Mouse (Mus musculus) lung, postnatal 14 days (tissue): Measurements from ENCODE around the gene Rfxank.

Source experiments
- DNase-seq: peaks from one replicate; pipeline ENCODE4 v3.0.0; 2021

Rfxank gene

GRCm38 (mm10) chr8:70147678-70148607 lies 9.0 kb upstream of the Rfxank start:
- no peak for DNase-seq

- DNase-seq, result no peak
Observed at GRCm38 (mm10) chr8:70139981-70140380, 1.0 kb upstream of the Rfxank start.

GRCm38 (mm10) chr8:70137890-70138289 lies 1.1 kb downstream of the Rfxank start:
- DNase-seq, result no peak

- no peak for DNase-seq
Observed at GRCm38 (mm10) chr8:70136591-70136990, 2.4 kb downstream of the Rfxank start.

GRCm38 (mm10) chr8:70134931-70135330 lies 4.0 kb downstream of the Rfxank start:
- no peak for DNase-seq

- no peak for DNase-seq
Observed at GRCm38 (mm10) chr8:70134086-70134485, 4.9 kb downstream of the Rfxank start.

- DNase-seq, result peak; percentile 86
Observed at GRCm38 (mm10) chr8:70131166-70131883, 7.6 kb downstream of the Rfxank start, which contains the start of gene Nr2c2ap. TSS of gene Nr2c2ap (plus strand) at chr8:70131333.

DNA sequence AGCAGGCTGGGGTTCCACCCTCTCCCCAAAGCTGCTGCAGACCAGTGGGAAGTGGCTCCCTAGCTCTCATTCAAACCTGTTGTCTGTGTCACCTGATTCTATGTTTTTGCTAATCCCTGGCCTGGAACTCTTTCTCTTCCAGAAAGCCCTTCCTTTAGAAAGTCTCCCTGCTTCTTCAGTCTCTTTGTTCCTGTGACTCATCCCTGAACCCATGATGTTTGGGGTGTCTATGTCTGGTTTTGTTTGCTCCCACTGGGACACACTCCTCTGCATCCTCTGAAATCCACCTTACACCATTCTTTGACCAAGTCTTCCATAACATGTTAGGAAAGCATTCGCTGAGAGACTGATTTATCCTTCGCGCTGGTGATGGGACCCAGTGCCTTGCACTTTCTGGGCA lies 8.9 kb downstream of the Rfxank start:
- no peak for DNase-seq

GRCm38 (mm10) chr8:70129309-70129952 lies 9.5 kb downstream of the Rfxank start:
- DNase-seq, result peak; percentile 46

DNA sequence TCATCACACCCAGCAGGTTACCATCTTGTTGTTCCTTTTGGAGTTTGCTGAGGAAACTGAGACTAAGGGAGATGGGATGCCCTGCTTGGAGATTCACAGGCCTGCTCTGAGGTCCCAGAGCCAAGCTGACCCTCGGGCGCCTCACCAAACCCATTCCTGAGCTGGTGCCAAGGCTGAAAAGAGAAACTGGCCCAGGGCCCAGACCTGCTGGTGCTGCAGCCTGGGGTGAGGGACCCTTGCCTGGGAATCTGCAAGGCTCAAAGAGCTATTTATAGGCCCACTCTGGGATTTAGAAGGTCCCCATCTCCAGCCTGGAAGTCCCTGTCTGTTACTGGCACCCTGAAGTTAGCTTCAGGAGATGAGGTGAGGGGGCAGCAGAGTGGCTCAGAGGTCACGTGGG lies 10.5 kb downstream of the Rfxank start:
- peak; percentile 48 for DNase-seq

DNA sequence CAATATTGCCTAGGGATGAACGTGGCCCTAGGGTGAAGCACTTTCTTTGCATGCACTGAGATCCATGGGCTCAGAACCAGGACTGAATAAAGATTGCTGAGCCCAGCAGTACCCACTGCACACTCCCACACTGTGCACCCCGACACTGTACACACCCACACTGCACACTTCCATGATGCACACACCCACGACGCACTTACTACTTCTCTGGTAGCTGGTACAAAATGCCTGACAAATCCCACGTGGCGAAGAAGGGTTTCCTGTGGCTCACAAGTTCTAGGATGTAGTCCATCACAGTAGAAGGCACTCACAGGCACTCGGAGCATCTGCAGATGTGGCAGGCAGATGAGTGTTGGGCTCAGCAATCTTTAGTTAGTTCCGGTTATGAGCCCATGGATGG lies 14.0 kb downstream of the Rfxank start:
- no peak for DNase-seq

DNA sequence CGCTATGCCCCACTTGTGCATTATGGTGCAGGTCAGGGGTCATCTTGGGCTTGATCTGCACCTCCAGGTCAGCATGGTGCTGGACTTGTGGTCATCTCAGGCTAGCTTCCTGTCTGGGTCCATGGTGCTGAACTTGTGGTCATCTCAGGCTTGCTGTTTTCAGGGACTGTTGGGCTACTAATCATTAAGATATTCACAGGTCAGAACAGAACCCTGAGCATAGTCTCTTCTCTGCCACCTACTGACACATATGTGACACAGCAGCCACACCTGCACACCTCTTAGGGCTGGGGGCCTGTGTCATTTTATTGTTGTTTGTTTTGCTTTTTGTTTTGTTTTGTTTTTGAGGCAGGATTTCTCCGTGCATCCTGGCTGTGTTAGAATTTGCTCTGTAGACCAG lies 16.1 kb downstream of the Rfxank start:
- no peak for DNase-seq

DNA sequence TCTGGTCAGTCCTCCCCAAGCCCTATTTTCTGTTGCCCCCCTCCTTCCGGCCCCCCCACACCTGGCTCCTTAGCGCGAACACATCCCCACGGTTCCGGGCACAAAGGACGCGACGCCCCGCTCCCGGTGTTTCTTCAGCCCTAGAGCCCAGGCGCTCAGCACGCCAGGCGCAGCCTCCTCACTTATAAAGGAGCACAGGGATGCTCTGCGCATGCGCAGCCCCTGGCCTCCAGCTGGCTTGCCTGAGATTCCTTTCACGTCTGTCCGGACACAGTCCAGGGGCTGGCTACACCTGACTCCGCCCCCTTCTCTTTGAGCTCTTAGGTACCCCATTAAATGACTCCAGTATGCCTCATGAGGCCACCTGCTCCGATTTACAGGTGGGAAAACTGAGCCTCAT lies 18.3 kb downstream of the Rfxank start, which contains the start of gene Ncan:
Ncan (minus strand) TSS at position 207 of the 400 bp plus-strand sequence.
- DNase-seq, result peak; percentile 55

- no peak for DNase-seq
Observed at GRCm38 (mm10) chr8:70118726-70119700, 19.9 kb downstream of the Rfxank start.

- DNase-seq, result peak; percentile 15
Observed at GRCm38 (mm10) chr8:70117611-70118010, 21.3 kb downstream of the Rfxank start.

GRCm38 (mm10) chr8:70114892-70115291 lies 24.1 kb downstream of the Rfxank start:
- DNase-seq, result no peak

- no peak for DNase-seq
Observed at GRCm38 (mm10) chr8:70114488-70114887, 24.5 kb downstream of the Rfxank start.

DNA sequence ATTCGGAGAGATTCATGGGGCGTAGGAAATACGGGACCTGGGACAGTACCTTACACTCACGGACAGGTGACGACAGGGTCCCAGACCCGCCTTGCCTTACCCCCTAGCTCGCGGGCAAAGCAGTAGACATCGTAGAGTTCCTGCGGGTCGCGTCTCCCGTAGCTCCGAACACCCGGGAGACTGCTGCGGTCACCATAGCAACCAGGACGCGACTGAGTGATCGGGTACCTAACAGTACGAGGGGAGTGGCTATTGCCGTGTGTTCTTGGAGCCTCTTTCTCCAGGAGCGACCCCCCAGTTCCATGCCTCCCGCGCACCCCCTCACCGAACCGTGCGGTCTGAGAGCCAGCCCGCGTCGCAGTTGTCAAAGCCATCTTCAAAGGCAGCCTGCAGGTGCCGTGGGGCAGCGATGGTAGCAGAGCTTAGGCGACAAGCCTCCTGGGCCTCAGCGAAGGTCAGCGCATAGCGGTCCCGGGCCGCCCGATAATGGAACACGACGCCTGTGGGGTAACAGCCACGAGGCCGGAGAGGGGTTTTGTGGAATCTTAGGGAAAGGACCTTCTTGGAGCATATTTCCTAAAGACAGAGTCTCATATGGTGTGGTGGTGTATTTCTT lies 26.4 kb downstream of the Rfxank start:
- no peak for DNase-seq

DNA sequence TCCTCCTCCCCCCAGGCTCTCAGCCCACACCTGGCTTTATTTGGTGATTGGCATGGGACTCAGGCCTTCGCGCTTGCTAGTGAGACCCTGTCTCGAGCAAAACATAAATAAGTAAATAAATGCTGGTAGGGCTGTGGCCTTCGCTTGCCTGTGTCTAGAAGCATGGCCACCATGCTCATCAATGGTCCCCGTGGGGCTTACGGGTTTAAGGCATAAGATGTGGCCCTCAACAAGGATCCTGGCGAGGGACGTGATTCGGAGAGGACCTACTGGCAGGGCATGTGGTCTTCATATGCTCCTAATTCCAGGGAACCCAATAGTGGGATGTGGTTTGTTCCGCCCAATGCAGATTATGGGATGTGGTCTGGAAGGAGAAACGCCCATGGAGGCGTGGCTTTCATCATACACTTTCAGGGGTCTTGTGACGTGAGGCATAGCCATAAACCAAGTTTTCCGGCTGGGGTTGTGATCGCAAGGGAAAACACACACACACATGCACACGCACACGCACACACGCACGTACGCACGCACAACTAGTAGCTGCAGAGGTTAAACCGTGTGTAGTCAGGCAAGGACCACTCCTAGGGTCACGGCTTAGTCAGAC lies 27.7 kb downstream of the Rfxank start:
- DNase-seq, result no peak

DNA sequence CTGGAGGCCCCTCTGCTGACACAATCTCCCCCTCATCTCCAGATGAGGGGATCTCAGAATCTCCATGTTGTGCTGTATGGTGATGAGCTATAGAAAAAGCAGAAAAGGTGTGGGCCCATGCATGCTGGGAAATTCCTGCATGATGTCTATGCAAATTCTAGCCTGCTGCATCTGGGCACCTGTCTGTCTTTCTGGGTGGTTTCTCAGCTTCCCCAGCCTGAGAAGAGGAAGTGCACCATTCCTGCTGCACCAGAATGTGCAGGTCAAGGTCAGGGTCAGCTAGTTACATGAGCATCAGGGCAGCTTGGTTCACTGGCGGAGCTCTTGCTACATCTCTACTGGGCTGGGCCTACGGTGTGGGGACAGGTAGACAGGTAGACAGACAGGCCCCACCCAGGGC lies 28.5 kb downstream of the Rfxank start:
- no peak for DNase-seq

DNA sequence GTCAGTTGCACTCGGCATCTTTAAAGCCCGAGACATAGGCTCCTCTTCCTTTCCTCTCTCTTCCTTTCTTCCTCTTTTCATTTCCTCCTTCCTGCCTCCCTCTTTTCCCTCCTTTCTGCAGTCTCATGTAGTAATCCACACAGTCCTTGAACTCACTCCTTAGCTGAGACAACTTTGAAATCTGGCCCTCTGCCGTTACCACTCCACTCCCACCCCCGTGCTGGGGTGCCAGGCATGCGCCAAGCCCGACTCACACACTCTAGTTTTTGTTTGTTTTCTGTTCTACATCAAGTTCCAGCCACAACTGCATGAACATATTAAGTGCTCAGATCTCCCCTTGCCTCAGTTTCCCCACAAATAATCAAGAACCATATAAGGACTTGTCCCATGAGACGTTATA lies 34.0 kb downstream of the Rfxank start:
- DNase-seq, result no peak
